Mouse (Mus musculus) heart, postnatal 0 days (tissue): Measurements from ENCODE around the gene Grm2.

Source experiments
- CTCF ChIP-seq: IDR thresholded peaks from 2 replicates; pipeline ENCODE4 v1.5.1; 2016; ENCODE audit warnings: antibody characterized with exemption, control low read depth, low read depth
- EP300 ChIP-seq: IDR thresholded peaks from 2 replicates; pipeline ENCODE4 v1.6.1; 2016; ENCODE audit warnings: antibody characterized with exemption, low read depth

GRCm38 (mm10) chr9:106684093-106684872, 28.4 kb upstream of the Grm2 start:
- TF ChIP-seq EP300 (no peak), CTCF (no peak)
